11 mouse cellular contexts compared by ENCODE assay signal in genomic region chr11:102763009-102763767, GRCm38 (mm10). TPM values are rescaled to one million over a fixed set of nuclear protein-coding genes. Genes with fewer than 3 reads are reported as not detected.
A peak's percentile ranks its signal among the peaks of the same experiment; 100 is the strongest.
DNase-seq lines count a peak whose midpoint lies in the region; ATAC-seq and TF ChIP-seq lines count a peak whose summit lies in the region.
"Had no signal": no experiment of that assay in that cellular context is flagged by ENCODE, and none has a peak within 500 bp of the region (broad histone marks: within the 10 kb centered on the region; RNA-seq: fewer than 3 reads in every experiment).

No protein-coding gene starts in this region.

- TF ChIP-seq CTCF in stomach, postnatal 0 days (IDR thresholded peaks at IDR 0.05; ENCODE audit: low read depth) = no peak

- DNase-seq in cerebellum, adult 11 months = peak; percentile 53
- DNase-seq in stomach, postnatal 0 days (ENCODE audit: low spot score) = no peak
- DNase-seq in limb, embryonic 10.5 days (ENCODE audit: low spot score) = peak; percentile 33
- DNase-seq in spleen, adult 12 weeks (ENCODE audit: low spot score) = no peak
- no peak for DNase-seq in adrenal gland, adult 2 months
- DNase-seq: adrenal gland, adult 8-10 months; lung, embryonic 14.5 days had no signal

- 51% methylated on average over 11 of the region's 11 CpGs for WGBS in stomach, embryonic 14.5 days
- 65% methylated on average over 11 of the region's 11 CpGs for WGBS in stomach, postnatal 0 days
- WGBS in limb, embryonic 10.5 days = 50% methylated on average over 11 of the region's 11 CpGs
- WGBS in neural tube, embryonic 15.5 days = 45% methylated on average over 11 of the region's 11 CpGs

- no peaks in the 10 kb centered on the region for H3K27me3 ChIP-seq in stomach, embryonic 14.5 days (ENCODE audit: control insufficient read depth, insufficient read depth, low read length)
- no peaks in the 10 kb centered on the region for H3K27me3 ChIP-seq in stomach, postnatal 0 days (ENCODE audit: control insufficient read depth, insufficient read depth, low read length)
- peaks cover 74% of the 10 kb centered on the region for H3K27me3 ChIP-seq in limb, embryonic 10.5 days (ENCODE audit: low read depth, poor library complexity, severe bottlenecking)
- no peaks in the 10 kb centered on the region for H3K27me3 ChIP-seq in neural tube, embryonic 15.5 days (replicated peaks)

- no peaks in the 10 kb centered on the region for H3K9me3 ChIP-seq in stomach, embryonic 14.5 days (ENCODE audit: control insufficient read depth, low read depth, low read length)
- no peaks in the 10 kb centered on the region for H3K9me3 ChIP-seq in stomach, postnatal 0 days (ENCODE audit: control insufficient read depth, low read length)
- no peaks in the 10 kb centered on the region for H3K9me3 ChIP-seq in limb, embryonic 10.5 days (replicated peaks)
- no peaks in the 10 kb centered on the region for H3K9me3 ChIP-seq in neural tube, embryonic 15.5 days (replicated peaks)
- H3K9me3 ChIP-seq: G1E had no signal

- H3K4me3 ChIP-seq in stomach, embryonic 14.5 days (ENCODE audit: low read depth, low read length) = no peak overlapping the region
- no peak overlapping the region for H3K4me3 ChIP-seq in stomach, postnatal 0 days (ENCODE audit: low read depth, low read length)
- H3K4me3 ChIP-seq in limb, embryonic 10.5 days = no peak overlapping the region
- H3K4me3 ChIP-seq in neural tube, embryonic 15.5 days (replicated peaks) = peak overlapping the region; percentile 75

- no peak for ATAC-seq in cerebellum, adult (ENCODE audit: insufficient number of reproducible peaks, low FRiP score, low TSS enrichment)
- ATAC-seq in stomach, embryonic 14.5 days (ENCODE audit: insufficient number of reproducible peaks, insufficient read depth, low FRiP score, low read depth) = peak; percentile 38; the same call in 1 of the 2 replicates
- ATAC-seq in stomach, postnatal 0 days (ENCODE audit: low FRiP score, low TSS enrichment) = no peak
- ATAC-seq in neural tube, embryonic 15.5 days (ENCODE audit: low FRiP score) = no peak

- H3K27ac ChIP-seq in stomach, embryonic 14.5 days (ENCODE audit: low read length) = no peak overlapping the region
- H3K27ac ChIP-seq in stomach, postnatal 0 days (replicated peaks) = no peak overlapping the region
- no peak overlapping the region for H3K27ac ChIP-seq in limb, embryonic 10.5 days
- H3K27ac ChIP-seq in neural tube, embryonic 15.5 days (replicated peaks) = no peak overlapping the region

- no peaks in the 10 kb centered on the region for H3K36me3 ChIP-seq in stomach, embryonic 14.5 days (ENCODE audit: control insufficient read depth, insufficient read depth, low read length)
- H3K36me3 ChIP-seq in stomach, postnatal 0 days (ENCODE audit: control insufficient read depth, insufficient read depth, low read length) = no peaks in the 10 kb centered on the region
- no peaks in the 10 kb centered on the region for H3K36me3 ChIP-seq in limb, embryonic 10.5 days
- no peaks in the 10 kb centered on the region for H3K36me3 ChIP-seq in neural tube, embryonic 15.5 days
- H3K36me3 ChIP-seq: G1E had no signal

- no peak overlapping the region for H3K9ac ChIP-seq in stomach, embryonic 14.5 days (replicated peaks; ENCODE audit: low read depth, low read length)
- no peak overlapping the region for H3K9ac ChIP-seq in stomach, postnatal 0 days (ENCODE audit: low read length)
- H3K9ac ChIP-seq in neural tube, embryonic 15.5 days (replicated peaks) = no peak overlapping the region
- H3K9ac ChIP-seq: lung, embryonic 14.5 days had no signal

- H3K4me1 ChIP-seq in stomach, embryonic 14.5 days (ENCODE audit: control insufficient read depth, insufficient read depth, low read length) = peaks cover 9% of the 10 kb centered on the region; the same call in 1 of the 2 replicates
- no peaks in the 10 kb centered on the region for H3K4me1 ChIP-seq in stomach, postnatal 0 days (replicated peaks; ENCODE audit: control insufficient read depth, insufficient read depth)
- H3K4me1 ChIP-seq in limb, embryonic 10.5 days = peaks cover 44% of the 10 kb centered on the region
- H3K4me1 ChIP-seq in neural tube, embryonic 15.5 days = peaks cover 43% of the 10 kb centered on the region

- no peak for TF ChIP-seq EP300 in stomach, postnatal 0 days (optimal IDR thresholded peaks at IDR 0.05)

- H3K4me2 ChIP-seq in stomach, embryonic 14.5 days (replicated peaks; ENCODE audit: low read depth, low read length) = no peak overlapping the region
- no peak overlapping the region for H3K4me2 ChIP-seq in stomach, postnatal 0 days (replicated peaks; ENCODE audit: low read depth)
- H3K4me2 ChIP-seq in neural tube, embryonic 15.5 days = peak overlapping the region; percentile 86

RNA-seq across cellular contexts. Expression of gene Adam11, which starts 1.9 kb away (rescaled TPM):
- 5.5 and 6.8 TPM in 2 replicates for polyA plus RNA-seq in stomach, embryonic 14.5 days (2014; fragmentation: Nextera tagmentation; extraction: Ambion mirVana)
- polyA plus RNA-seq in stomach, postnatal 0 days (2015; fragmentation: Nextera tagmentation; extraction: Ambion mirVana) = 1.8 and 2.0 TPM in 2 replicates
- 14.2 and 25.1 TPM in 2 replicates for polyA plus RNA-seq in limb, embryonic 10.5 days (2016; fragmentation: Nextera tagmentation; extraction: Ambion mirVana)
- 28.3 and 34.0 TPM in 2 replicates for polyA plus RNA-seq in neural tube, embryonic 15.5 days (2015; fragmentation: Nextera tagmentation; extraction: Ambion mirVana)
- total RNA-seq in adrenal gland, adult 2 months (2021) = 1 to 10 TPM; 2.9 to 3.4 TPM
- polyA plus RNA-seq in adrenal gland, adult 2 months (2012; rRNA removed) = 9.2 and 11.0 TPM in 2 replicates
- polyA plus RNA-seq: G1E had no signal

RNA-seq across cellular contexts. Expression of gene Gjc1, which starts 56.3 kb away (rescaled TPM):
- 57.0 and 64.8 TPM in 2 replicates for polyA plus RNA-seq in stomach, embryonic 14.5 days (2014; fragmentation: Nextera tagmentation; extraction: Ambion mirVana)
- 18.1 and 21.1 TPM in 2 replicates for polyA plus RNA-seq in stomach, postnatal 0 days (2015; fragmentation: Nextera tagmentation; extraction: Ambion mirVana)
- 95.0 and 98.8 TPM in 2 replicates for polyA plus RNA-seq in limb, embryonic 10.5 days (2016; fragmentation: Nextera tagmentation; extraction: Ambion mirVana)
- 31.9 and 32.8 TPM in 2 replicates for polyA plus RNA-seq in neural tube, embryonic 15.5 days (2015; fragmentation: Nextera tagmentation; extraction: Ambion mirVana)
- 10 to 100 TPM; 12.9 to 20.6 TPM for total RNA-seq in adrenal gland, adult 2 months (2021)
- polyA plus RNA-seq in adrenal gland, adult 2 months (2012; rRNA removed) = 1.8 and 2.4 TPM in 2 replicates
- polyA plus RNA-seq: G1E had no signal

Comparison
In these comparisons a context has a peak if more than half of its experiments do, and no peak if none do; other contexts are left out.
1. DNase-seq: peak in cerebellum, adult 11 months (single experiment) and limb, embryonic 10.5 days (single experiment); none in stomach, postnatal 0 days (single experiment), spleen, adult 12 weeks (single experiment) and adrenal gland, adult 2 months (single experiment).